Mouse (Mus musculus): ENCODE measurements at regions not wholly inside any gene's neighbourhood (a gene's known extent, or its start where the extent isn't known, plus 50 kb on each side); places are given as distances from the start of the nearest gene placed in this dataset.

DNA sequence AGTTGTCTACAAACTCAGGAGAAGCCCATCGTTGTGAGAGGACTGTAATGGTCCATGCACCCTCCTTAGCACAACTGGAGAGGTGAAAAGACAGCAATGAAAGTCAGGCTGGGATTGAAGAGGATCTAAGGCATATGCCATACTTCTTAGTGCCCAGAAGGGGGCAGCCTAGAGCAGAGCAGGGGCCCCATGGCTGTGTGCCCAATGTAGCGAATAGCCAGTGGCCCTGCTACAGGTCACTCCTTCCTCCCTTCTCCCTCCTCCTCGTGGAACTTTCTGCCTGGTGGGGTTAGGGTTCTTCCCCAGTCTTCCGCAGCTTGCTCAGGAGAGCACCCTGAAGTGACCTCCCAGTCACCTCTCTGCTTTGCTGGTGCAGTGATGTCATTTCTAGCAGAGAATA lies 131.8 kb upstream of the Topaz1 start:
- in situ Hi-C loops (cut with MboI, MseI): loop anchor here in 1 of 2 experiments (5.0 to 25.0 kb wide), 3 partner anchors 72 to 828 kb away; partner anchors contain the start of genes Hhatl and Klhl40

- in situ Hi-C loops (cut with MboI, MseI): loop anchor here in 1 of 2 experiments (5.0 to 25.0 kb wide), 3 partner anchors 70 to 830 kb away; partner anchors contain the start of genes Hhatl and Klhl40
Measured at GRCm38 (mm10) chr9:122617793-122618192, 129.4 kb upstream of the Topaz1 start.

- in situ Hi-C loops (cut with MboI, MseI): loop anchor here in 1 of 2 experiments (10.0 kb wide), 1 partner anchor 1630 kb away; no protein-coding TSS in a partner anchor
Measured at GRCm38 (mm10) chr9:122625081-122625480, 122.1 kb upstream of the Topaz1 start.

DNA sequence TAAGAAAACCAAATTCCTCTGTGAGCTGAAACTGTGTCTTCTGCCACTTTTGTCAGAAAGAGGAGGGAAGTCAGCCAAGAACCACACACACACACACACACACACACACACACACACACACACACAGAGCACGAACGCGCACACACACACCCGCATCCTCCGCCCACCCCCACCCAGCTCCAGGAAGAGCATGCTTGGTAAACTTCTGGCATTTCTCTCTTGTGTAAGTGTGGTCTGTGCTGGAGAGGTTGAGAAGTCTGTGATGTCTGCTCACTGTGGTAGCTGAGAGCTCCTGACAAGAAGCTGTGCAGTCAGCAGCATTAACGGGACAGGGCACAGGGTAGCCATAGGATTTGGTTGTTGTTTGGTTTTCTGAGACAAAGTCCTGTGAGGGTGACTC lies 120.8 kb upstream of the Topaz1 start:
- in situ Hi-C loops (cut with MboI, MseI): loop anchor here in 1 of 2 experiments (10.0 kb wide), 1 partner anchor 1628 kb away; no protein-coding TSS in a partner anchor

DNA sequence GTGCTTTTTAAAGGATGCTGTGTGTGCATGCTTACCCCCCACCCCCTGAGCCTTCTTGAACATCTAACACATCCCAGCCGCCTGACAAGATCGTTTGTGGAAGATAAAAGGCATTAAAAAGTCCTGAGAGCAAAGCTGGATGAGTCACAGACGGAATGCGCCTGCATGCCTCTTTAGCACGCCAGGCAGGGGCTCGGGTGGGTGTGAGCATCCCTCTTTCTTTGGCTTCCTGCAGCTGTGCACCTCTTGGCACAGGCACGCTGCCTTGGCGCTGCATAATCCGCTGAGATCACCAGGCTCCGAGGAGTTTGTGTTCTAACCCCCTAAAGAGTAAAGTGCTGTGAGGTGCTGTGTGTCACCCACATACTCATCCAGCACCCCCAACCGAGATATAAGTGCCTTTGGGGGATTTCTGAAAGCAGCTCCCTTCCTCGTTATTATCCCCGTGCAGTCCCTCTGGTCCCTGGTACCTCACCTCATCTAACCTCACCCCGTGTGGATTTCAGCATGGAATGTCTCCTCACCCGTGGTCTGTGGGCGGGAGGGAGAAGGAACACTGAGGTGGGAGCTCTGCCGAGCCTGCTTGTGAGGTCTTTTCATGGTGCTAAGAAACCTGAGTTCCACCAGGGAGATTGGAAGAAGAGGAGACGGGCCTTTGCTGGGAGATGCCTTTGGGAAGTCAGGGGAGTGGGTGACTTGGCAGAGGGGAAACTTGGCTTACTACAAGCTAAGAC lies 117.8 kb upstream of the Topaz1 start:
- in situ Hi-C loops (cut with MboI, MseI): loop anchor here in 1 of 2 experiments (10.0 kb wide), 1 partner anchor 1625 kb away; no protein-coding TSS in a partner anchor

GRCm38 (mm10) chr9:122631793-122632192 lies 115.4 kb upstream of the Topaz1 start:
- in situ Hi-C loops (cut with MboI, MseI): no loop called here

DNA sequence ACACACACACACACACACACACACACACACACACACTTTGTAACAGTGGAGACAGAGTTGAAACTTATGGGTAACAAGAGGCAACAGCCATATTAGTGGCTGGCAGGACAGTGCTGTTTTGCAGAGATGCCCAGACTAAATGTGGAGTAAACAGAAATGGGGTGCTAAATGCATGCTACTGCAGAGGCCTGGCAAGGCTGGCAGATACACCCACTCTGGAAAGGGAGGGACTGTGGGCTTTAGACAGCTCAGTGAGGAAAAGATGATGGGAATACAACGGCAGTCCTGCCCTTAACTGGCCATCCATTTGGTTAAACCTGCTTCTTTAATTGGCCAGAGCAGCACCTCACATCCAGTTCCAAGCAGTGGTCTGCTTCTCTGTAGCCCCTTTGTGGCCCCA lies 113.7 kb upstream of the Topaz1 start:
- in situ Hi-C loops (cut with MboI, MseI): no loop called here

- in situ Hi-C loops (cut with MboI, MseI): no loop called here
Measured at GRCm38 (mm10) chr9:122635138-122635964, 111.8 kb upstream of the Topaz1 start.

GRCm38 (mm10) chr9:122637591-122637990 lies 109.6 kb upstream of the Topaz1 start:
- in situ Hi-C loops (cut with MboI, MseI): no loop called here

GRCm38 (mm10) chr9:122639239-122639638 lies 107.9 kb upstream of the Topaz1 start:
- in situ Hi-C loops (cut with MboI, MseI): no loop called here

GRCm38 (mm10) chr9:122642913-122643312 lies 104.2 kb upstream of the Topaz1 start:
- in situ Hi-C loops (cut with MboI, MseI): loop anchor here in 1 of 2 experiments (10.0 kb wide), 1 partner anchor 432 kb away; no protein-coding TSS in a partner anchor

DNA sequence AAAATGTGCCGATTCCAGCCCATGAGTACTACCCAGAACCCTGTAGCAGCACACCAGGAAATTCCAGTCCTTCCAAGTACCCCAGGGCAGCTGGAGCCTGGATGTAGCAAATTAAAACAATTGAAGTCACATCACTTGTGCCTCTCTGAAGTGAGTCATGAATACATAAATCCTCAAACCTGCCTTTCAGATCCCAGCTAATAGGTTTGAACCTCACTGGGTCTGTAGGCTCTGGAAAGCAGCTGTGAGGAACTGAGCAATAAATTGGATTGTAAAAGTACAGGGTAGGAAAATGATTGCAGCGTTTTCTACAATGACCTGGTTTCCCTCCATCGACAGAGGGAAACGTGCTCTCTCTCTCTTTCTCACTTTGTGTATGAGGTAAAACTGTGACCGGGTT lies 101.6 kb upstream of the Topaz1 start:
- in situ Hi-C loops (cut with MboI, MseI): loop anchor here in 1 of 2 experiments (10.0 kb wide), 1 partner anchor 429 kb away; no protein-coding TSS in a partner anchor

- in situ Hi-C loops (cut with MboI, MseI): no loop called here
Measured at GRCm38 (mm10) chr9:122650862-122651261, 96.3 kb upstream of the Topaz1 start.

DNA sequence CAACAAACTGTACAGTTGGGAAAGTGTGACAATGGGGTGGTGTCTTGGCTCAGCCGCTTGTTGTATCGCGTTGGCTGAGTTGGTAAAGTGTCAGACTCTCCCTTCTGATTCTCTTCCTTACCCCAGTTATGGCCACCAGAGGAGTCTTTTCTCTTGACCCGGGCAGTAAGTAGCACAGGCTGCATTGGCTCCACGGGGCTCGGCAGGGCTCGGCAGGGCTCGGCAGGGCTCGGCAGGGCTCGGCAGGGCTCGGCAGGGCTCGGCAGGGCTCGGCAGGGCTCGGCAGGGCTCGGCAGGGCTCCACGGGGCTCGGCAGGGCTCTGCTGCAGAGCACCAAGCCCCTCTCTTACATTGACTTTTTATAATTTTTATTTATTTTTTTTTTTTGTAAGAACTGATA lies 91.6 kb upstream of the Topaz1 start:
- in situ Hi-C loops (cut with MboI, MseI): no loop called here

- in situ Hi-C loops (cut with MboI, MseI): no loop called here
Measured at GRCm38 (mm10) chr9:122660050-122660449, 87.1 kb upstream of the Topaz1 start.

DNA sequence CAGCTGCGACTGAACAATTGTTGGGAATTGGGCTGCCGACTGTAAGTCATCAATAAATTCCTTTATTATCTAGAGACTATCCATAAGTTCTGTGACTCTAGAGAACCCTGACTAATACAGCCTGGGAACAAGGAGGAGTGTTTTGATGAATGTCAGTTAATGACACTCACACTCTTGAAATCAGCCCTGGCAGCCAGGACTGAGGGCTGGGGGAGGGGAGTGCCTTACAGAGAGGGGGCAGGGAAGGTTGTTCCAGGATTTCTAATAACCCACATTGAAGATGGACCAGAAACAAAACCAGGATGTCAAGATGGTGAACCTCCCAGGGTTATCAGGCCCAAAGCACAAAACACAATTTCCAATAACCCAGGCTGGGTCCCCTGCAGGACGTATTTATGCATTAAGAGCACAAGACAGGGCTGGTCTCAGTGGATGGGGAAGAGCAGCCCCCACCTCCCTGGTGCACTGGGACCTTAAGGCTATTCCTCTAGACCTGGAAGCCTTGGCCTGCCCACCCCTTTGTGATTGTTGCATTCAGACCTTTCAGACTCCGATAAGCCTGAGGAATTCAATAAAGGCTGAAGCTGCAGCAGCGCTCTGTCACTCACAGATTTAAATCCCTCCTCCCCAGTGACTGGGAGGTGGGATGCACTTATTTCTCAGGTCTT lies 80.0 kb upstream of the Topaz1 start:
- in situ Hi-C loops (cut with MboI, MseI): no loop called here

DNA sequence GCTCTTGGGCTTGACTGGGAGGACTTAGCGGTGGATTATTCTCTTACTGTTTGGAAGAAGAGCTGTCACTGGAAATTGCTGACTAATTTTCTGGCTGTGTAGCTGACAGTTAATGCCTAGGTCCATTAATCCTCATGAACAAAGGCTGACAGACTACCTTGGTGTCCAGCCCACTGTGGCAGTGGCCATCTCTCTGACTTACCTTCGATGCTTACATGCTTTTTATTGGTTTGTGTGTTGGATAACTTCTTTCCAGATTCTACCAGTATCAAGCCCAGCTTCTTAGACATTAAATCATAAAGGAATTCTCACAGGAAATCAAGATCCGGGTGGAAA lies 79.5 kb upstream of the Topaz1 start:
- in situ Hi-C loops (cut with MboI, MseI): no loop called here

- in situ Hi-C loops (cut with MboI, MseI): no loop called here
Measured at GRCm38 (mm10) chr9:122673777-122674176, 73.4 kb upstream of the Topaz1 start.

- in situ Hi-C loops (cut with MboI, MseI): no loop called here
Measured at GRCm38 (mm10) chr9:122678001-122678696, 69.0 kb upstream of the Topaz1 start.

DNA sequence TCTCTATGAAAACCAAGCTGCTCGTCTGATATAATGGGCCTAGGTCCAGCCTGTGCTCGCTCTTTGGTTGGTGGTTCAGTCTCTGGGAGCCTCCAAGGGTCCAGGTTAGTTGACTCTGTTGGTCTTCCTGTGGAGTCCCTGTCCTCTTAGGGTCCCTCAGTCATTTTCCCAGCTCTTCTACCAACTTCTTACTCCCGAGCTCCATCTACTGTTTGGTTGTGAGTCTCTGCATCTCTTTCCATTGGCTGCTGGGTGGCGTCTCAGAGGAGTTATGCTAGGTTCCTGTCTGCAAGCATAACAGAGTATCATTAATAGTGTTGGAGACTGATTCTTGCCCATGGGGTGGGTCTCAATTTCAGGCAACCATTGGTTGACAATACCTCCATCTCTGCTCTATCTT lies 60.0 kb upstream of the Topaz1 start:
- in situ Hi-C loops (cut with MboI, MseI): loop anchor here in 1 of 2 experiments (5.0 kb wide), 1 partner anchor 70 kb away; no protein-coding TSS in a partner anchor

DNA sequence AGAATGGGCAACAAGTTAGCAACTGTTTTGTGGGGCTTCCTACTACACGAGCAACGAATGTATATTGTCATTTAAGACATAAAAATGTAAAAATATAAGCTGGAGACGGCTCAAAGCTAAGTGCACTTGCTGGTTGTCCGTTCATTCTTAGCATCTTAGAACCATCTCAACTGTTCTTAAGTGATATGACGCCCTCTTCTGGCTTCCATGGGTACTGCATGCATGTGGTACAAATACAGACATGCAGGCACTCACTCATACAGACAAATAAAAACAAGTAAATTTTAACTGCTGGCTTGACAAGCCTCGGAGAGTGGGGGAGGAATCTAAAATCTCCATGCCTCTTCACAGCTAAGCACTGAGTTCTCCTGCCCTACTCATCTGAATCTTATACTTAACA lies 55.3 kb upstream of the Topaz1 start:
- in situ Hi-C loops (cut with MboI, MseI): no loop called here
